Mouse (Mus musculus): ENCODE measurements around the gene Ppp1r14a.

Ppp1r14a gene

DNA sequence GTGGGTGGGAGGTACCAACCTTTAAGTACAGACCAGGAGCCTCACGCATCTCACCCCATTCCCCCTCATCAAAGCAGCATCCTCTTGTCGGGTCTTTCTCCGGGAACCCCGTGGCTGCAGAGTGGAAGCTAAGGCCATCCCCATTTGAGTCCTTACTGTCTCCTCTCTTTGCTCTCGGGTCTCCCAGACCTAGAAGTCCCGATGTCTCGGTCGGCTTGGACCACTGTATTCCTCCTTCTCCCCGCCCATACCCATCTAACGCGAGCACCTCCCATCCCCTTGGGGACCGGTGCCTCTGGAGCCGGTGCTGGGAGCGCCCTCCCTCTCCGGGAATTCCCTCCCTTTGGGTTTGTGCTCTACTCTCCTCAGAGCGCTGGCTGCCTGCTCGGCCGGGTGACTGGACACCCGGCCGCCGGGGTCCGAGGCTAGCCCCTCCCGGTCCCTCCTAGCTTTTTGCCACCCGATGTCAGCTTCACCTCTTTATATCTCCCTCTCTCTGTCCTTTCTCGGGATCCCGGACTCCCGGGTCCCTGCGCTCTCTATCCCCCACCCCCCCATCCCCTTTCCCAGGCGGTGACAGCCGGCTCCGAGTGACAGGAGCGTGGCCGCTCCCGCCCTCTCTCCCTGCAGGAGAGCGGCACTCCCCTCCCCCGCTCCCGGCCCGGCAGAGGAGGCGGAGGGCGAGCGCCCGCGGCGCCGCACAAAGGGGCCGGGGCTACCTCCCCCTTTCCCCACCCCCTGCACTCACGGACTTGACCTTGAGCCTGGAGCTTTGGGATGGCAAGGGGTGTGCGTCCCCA, 15.6 kb downstream of the Ppp1r14a start:
- DNase-seq: no peak

DNA sequence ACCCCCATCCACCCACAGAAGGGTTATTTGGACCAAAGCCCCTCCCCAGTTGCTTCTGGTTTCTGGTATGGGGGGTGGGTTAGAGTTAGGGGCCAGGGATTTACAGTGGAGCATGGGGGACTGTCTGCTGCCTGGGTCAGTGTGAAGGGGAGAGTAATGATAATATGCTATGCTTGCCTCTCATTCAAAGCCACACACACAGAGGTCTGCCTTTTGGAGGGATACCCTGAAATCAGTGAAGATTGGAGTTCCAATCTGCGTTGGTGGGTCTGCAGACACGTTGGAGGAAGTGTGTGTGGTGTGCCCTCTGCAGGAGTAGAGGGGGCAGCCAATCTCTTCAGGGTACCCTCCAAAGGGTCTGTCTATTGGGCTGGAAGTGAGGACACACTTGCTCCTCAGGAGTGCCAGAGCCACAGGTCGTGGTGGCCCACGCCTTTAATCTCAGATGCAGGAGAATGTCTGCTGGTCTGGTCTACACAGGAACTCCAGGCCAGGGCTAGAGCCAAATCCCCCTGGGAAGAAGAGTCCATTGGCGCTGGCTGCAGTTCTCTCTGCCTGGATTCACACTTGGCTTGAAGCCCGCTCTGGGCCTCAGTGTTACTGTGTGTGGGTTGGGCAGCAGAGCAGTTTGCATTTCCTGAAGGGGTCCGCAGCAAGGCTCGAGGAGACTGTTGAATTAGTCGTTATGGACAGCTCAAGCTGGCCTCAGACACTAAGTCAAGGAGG, 16.3 kb downstream of the Ppp1r14a start:
- no peak for DNase-seq

DNA sequence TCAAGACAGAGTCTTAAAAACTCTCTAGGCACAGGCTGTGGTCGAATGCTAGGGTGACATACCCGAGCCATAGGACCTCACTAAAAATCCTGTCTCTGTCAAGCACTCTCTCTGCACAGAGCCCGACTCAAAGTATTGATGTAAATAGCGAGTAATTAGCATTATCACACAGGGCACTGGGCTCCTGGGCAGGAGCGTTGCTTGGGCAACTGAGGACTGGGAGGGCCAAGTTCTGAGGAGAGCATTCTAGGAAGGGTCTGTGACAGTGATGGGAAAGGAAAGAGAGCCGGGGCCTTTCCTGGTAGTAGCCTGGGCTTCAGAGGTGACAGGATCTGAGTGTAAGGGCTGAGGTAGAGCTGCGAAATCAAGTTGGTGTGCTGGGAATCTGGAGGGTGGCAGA, 17.0 kb downstream of the Ppp1r14a start:
- DNase-seq: no peak

DNA sequence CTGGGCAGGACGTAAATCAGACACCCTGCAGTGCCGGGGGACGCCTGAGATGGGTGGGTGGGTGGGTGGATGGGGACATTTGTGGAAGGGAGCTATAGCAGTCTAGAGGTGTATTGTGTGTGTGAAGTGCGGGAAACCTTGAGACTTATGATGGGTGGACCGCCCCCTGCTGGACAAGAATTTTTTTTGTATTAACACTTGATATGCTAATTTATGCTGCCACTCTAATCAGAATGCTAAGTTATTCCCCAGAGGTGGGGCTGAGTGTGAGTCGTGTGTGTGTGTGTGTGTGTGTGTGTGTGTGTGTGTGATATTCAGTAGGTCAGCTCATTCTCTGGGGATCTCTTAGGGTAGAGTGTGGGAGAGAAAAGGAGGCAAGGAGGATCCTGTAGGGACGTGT, 17.5 kb downstream of the Ppp1r14a start:
- DNase-seq: peak; percentile 63

DNA sequence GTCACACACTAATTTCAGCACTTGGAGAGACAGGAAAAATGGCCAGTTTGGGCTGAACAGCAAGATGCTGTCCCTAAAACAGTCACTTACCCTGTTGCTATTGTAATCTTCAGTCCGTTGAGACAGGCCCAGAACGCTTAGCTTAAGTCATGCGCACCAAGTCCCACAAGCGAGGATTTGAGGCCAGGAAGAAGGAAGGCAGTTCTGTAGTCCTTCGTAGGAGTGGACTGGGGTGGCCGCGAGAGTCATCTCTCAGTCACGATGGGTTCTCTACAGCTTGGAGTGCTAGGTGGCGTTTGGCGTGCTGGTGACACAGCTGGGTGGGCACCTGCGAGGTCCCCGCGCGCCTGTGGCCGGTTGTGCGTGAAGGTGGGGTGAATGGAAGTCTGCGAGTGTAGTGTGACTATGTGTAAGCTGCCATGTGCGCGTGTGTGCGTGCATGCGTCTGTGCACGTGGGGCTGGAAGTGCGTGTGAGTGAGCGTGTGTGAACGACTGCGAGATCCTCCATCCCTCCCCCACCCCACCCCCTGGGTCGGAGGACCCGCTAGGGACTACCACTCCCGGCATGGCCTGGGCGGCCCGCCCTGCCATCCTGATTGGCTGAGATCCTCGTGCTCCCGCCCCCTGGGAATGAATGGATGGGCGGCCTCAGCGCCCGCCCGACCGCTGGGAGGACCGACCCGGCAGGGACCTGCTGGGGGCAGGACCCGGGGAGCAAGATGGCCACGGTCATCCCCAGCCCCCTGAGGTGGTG, 18.4 kb downstream of the Ppp1r14a start:
- DNase-seq: peak; percentile 95

DNA sequence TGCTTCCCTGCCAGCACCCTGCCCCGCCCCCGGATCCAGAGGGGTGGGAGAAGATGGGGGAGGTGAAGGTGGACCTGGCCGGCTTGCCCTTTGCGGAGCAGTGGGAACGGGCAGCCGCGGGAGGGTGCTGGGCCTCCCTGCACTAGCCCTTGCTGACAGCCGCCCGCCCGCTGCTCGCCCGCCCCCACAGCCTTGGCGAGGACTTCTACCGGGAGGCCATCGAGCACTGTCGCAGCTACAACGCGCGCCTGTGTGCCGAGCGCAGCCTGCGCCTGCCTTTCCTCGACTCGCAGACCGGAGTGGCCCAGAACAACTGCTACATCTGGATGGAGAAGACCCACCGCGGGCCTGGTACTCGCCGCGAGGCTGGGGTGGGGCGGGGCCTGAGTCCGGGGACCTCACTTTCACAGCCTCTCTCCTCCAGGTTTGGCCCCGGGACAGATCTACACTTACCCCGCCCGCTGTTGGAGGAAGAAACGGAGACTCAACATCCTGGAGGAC, 20.2 kb downstream of the Ppp1r14a start:
- DNase-seq: peak; percentile 65

DNA sequence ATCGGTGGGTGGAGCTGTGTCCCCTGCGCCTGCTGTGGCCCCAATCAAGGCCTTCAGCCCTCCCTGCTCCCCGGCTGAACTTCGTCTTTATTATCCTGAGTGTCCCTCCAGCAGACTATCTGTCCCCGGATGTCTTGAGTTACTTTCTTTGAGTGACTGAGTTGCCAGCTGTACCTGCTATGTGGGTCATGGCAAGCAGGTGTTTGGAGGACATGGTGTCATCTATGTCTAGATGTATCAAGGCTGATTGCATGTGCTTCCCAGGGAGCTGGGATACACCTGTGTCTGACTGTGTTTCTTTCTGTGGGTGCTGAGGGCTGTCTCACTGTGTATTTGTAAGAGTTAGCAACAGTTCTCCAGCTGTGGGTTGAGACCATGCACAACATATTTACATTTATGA, 20.6 kb downstream of the Ppp1r14a start:
- no peak for DNase-seq

DNA sequence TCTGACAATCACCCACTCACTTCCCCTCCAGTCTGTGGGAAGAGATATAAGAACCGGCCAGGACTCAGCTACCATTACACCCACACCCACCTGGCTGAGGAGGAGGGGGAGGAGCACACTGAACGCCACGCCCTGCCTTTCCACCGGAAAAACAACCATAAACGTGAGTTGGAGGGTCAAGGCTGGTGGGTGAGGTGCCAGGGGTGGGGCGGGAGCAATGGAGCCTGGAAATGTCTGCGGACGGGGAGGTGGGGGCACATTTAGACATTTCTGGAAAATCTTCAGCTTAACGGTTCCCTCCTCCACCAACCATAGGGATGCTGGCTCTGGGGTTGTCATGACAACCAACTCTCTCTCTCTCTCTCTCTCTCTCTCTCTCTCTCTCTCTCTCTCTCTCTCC, 23.9 kb downstream of the Ppp1r14a start:
- no peak for DNase-seq

DNA sequence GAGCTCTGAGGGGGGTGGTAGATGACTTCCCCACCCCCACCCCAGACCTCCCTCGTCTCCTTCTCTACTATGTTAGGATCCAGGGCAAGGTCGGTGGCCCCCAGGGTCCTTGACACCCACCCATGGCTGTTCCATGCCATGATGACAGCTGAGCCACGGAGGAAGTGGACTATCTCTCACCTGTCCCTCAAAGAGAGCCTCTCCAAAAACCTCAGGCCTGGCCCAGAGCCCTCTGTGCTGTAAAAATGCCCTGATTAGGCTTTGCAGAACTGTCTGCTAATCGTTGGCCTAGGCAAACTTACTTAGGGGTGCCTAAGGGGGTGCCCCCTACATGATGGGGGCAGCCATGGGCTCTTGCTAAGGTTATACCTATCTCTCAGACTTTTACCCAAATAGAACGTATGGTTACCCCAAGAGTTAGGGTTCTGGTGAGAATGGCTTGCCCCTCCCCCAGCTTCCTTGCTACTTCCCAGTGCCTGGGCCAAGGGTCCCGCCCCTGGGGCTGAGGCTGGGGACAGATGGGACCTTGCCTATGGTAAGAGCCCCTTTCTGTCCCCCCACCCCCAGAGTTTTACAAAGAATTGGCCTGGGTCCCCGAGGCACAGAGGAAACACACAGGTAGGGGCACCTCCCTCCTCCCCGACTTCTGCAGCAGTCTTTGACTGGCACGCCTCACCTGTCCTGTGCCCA, 24.6 kb downstream of the Ppp1r14a start:
- DNase-seq: no peak

DNA sequence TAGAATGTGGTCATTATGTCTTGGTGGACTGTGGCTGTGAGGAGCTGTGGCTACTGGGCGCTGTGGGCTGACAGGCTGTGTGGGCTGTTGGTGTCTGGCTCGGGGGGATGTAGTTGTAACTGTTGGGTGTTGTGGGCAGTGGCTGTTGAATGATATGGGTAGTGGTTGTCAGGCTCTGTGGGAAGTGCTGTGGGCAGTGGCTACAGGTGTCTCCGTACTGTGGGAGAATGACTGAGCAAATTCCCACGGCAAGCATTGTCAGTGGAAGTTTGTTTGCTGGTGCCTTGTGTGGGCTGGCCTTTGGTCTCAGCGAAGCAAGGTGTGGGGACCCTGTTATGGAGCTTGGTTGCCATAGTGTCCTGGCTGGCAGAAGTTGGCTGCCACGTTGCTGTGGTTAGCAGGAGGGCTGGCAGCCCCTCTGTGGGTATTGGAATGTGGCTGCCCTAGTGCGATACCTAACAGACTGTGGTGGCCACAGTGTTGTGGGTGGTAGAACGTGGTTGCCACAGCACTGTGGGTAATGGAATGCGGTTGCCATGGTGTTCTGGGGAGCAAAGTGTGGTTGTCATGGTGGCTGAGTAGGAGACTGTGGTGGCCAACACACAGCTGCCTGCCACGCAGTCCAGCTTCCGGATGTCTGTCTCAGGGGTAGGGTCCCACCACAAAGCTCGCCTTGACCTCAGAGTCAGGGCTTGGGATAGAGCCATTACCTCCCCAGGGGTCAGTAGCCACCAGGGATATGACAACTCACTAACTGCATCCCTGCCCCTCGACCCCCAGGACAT, 25.9 kb downstream of the Ppp1r14a start:
- DNase-seq: peak; percentile 67

DNA sequence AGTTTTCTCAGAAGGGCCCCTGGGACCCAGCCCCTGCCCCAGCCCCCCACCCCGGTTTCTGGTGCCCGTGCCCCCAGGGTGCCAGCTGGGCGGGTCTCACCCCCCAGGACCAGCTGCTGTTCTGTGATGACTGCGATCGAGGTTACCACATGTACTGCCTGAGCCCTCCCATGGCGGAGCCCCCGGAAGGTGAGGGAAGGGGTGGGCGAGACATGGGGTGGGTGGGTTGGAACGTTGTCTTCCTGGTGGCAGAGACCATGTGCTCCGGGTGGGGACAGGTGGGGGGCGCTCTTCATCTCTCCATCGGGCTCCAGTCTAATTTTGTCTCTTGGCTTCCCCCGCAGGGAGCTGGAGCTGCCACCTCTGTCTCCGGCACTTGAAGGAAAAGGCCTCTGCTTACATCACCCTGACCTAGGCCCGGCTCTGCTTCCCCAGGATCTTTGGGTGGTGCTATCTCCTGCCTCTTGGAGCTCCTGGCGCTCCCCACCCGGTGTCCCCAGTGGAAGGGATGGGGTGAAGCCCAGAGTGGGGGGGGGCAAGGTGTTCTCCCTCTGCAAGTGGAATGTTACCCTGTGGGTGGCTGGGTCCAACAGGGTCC, 27.1 kb downstream of the Ppp1r14a start:
- peak; percentile 31 for DNase-seq

DNA sequence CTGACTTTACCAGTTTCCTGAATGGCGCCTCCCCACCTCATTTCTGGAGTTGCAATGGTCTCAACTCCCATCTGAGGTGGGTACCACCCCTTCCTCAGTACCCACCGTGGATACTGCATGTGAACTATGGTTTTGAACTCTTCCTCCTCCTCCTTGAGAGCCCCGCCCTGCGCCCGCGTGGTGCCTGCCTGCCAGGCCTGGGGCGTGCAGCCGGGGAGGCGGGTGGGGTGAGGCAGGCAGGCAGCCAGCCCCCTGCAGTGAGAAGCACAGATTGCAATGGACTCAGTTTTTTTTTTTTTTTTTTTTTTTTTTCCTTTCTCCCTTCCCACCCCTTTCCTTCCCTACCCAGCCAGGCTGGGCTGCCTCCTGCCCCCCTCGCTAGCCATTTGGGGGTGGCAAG, 27.9 kb downstream of the Ppp1r14a start:
- peak; percentile 77 for DNase-seq

DNA sequence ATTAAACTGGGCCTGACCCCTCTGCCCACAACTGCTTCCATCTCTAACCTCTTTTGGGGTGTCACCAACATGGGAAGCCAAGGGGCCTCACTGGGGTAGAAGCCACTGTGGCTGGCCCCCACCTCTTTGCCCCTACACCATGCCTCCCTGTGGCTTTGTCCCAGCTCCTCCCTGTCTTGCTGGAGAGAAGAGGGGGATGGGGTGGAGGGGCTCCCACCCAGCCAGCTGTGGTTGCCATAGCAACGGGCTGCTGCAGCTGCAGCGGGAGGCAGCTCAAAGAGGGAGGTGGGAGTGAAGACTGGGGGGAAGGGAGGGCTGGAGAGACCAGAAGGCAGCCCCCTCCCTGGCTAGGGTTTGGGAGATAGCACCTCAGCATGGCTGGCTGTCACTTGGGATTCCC, 28.4 kb downstream of the Ppp1r14a start:
- peak; percentile 86 for DNase-seq

DNA sequence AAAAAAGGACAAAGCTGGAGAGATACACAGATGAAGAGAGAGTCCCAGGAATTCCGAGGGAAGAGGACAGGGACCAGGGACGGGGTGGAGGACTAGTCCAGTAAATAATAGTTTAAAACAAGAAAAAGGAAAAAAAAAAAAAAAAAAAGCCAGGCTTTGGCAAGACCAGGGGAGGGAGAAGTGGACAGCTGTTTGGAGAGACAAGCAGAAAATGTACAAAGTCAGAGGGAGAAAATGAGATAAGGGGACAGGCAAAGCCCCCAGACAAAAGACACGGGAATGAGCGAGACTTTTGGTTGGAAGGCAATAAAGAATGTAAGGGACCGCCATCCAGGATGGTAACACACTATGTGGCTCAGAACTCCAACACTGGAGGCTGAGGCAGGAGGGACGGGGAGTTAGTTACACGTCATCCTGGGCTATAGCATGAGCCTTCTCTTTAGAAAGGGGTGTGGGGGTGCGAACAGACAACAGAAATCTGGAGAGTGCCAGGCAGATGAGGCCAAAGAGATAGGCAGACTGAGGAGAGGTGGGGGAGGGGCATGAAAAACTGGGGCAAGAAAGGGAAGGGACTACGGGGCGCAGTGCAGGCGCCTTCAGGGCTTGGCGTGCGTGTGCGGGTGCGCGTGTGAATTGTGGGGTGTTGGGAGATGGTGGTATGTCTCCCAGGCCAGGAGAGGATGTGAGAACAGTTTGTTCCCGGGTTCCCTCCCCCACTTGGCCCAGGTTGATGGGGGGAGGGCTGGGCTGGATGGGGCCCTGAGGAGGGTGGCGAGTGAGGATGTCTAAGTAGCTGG, 29.2 kb downstream of the Ppp1r14a start:
- peak; percentile 90 for DNase-seq

DNA sequence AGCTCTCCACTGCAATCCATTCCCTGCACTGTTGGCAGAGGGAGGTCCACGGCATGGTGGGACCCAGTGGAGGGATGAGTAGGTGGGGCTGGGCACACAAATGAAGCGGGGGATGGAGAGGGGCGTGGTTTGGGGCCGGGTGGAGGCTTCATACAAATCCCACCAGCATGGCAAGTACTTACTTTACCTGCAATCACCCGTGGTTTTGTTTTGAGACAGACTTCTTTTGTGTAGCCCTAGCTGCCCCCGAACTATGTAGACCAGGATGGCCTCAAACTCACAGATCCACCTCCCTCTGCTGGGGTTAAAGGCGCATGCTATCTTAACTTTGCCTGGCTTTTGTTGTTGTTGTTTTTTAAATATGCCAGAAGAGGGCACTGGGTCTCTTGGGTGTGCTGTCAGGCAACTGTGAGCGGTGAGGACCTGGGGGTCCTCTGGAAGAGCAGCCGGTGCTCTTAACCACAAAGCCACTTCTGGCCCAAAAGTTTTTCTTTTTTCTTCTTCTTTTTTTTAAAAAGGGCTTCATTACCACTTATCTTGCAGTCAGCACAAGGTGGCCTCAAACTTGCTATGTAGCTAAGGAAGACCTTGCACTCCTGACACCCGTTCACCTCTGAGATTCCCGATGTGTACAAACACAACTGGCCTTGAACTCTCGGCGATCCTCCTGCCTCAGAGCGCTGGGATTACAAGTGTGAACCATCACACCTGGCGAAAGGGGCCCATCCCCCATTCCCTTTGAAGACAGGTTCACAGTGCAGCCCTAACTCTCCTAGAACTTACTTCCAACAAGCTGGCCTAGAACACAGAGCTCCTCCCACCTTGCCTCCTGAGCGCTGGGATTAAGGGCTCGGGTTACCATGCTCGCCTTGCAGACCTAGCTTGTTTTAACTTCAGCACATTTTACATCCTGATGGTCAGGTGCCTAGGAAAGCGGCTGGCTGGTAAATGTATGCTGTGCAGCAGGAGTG, 30.5 kb downstream of the Ppp1r14a start:
- no peak for DNase-seq

DNA sequence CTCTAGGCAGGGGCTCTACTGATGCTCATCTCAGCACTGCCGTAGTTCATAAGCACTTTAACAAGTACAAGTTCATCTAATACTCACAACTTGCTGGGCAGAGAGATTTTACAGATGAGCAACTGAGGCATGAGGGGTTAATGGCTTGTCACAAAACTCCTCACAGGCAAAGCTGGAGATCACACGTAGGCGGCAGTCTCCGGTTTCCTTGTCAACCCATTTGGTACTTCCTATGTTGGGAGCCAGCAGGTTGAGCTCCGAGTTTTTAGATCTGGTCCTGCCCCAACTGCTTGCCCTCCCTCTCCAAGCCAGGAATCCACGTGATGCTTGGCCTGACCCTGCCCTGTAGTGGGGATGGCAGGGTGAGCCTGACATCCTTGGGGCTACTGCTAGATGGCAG, 38.0 kb downstream of the Ppp1r14a start:
- no peak for DNase-seq

DNA sequence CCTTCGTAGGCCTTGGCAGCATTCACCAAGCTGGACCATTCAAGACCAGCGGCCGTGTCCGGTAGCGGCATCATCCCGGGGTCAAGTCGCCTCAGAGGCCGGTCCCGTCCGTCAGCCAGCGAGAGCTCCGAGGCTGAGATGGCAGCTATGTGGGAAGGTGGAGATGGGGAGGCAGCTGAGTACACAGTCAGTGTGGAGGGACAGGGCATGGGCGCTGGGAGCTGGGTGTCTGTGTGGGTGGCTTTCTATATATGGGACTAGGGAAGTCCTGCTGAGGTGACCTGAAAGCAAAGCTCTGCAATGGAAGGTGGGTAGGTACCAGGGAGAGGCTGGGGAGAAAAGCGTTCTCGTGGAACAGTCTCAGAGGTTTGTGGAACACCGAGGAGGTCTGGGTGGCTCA, 39.9 kb downstream of the Ppp1r14a start:
- DNase-seq: no peak

DNA sequence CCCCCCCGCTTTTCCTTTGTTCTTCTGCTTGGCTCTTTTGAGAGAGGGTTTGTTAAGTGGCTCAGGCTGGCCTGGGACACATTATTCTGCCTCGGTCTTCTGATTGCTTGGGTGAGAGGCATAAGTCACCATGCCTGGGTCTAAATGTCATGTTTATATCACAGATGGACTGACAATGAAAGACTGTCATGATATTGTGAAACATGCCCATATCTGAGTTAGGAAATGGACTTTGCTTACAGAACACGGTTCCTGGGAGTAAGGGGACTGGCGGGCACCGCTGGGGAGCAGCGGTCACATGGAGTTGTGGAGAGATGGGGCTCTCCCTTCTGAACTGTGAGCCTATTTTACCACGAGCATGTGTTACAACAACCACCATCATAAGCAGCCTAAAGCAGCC, 45.0 kb downstream of the Ppp1r14a start:
- DNase-seq: no peak

DNA sequence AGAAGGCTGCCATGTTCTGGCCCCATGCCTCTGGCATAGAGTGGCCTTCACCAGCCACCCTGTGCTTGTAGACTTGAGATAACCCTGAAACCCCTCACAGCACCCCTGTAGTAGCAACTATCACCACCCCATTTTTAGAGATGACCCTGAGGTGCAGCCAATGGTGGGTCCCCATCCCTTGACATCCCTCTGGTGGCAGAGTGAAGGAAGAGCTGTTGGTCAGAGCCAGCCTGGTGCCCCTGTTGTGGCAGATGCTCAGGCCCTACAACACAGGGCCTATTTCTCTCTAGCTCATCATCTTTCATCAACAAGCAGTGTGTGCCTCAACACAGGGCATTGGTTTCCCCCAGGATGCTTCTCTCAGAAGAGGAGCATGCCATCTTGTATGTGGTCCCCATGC, 46.2 kb downstream of the Ppp1r14a start:
- no peak for DNase-seq
